Mouse (Mus musculus) embryonic facial prominence, embryonic 11.5 days (tissue): ENCODE measurements around the gene Smim8. TPM values are rescaled to one million over a fixed set of nuclear protein-coding genes. Genes with fewer than 3 reads are reported as not detected.
A peak's percentile ranks its signal among the peaks of the same experiment; 100 is the strongest.

Experiments used
- ATAC-seq: fragments of 200-750 bp; cut with Nextera tagmentation; replicated peaks from 2 replicates; pipeline ENCODE4 v1.8.0; 2017; ENCODE audit warnings: low read depth; ENCODE audit not compliant: insufficient number of reproducible peaks, low FRiP score, low TSS enrichment
- DNase-seq: peaks from one replicate; pipeline ENCODE4 v3.0.0-alpha.2; 2015; ENCODE audit warnings: low spot score
- H3K27ac ChIP-seq: fragments of 300-500 bp; sonication (generic); replicated peaks from 2 replicates; pipeline ENCODE4 v1.5.1; 2014; ENCODE audit warnings: mild to moderate bottlenecking, low read depth, low read length, control low read depth
- H3K27me3 ChIP-seq: fragments of 300-500 bp; sonication (generic); 2 replicates; pipeline ENCODE4 v1.6.1; 2014; ENCODE audit warnings: mild to moderate bottlenecking, low read length, moderate library complexity, mixed read lengths; ENCODE audit not compliant: control insufficient read depth, insufficient read depth
- H3K36me3 ChIP-seq: fragments of 300-500 bp; sonication (generic); replicated peaks from 2 replicates; pipeline ENCODE4 v1.6.1; 2014; ENCODE audit warnings: low read depth, mild to moderate bottlenecking, low read length, moderate library complexity, mixed read lengths; ENCODE audit not compliant: control insufficient read depth, insufficient read depth
- H3K4me1 ChIP-seq: fragments of 300-500 bp; sonication (generic); 2 replicates; pipeline ENCODE4 v1.6.1; 2014; ENCODE audit warnings: low read length, mixed read lengths; ENCODE audit not compliant: control insufficient read depth, insufficient read depth
- H3K4me2 ChIP-seq: fragments of 300-500 bp; sonication (generic); 2 replicates; pipeline ENCODE4 v1.6.1; 2014; ENCODE audit warnings: low read depth, mild to moderate bottlenecking, control low read depth, low read length, moderate library complexity
- H3K4me3 ChIP-seq: fragments of 300-500 bp; sonication (generic); 2 replicates; pipeline ENCODE4 v1.5.1; 2014; ENCODE audit warnings: low read depth, low read length, control low read depth
- H3K9ac ChIP-seq: fragments of 300-500 bp; sonication (generic); replicated peaks from 2 replicates; pipeline ENCODE4 v1.6.1; 2014; ENCODE audit warnings: mild to moderate bottlenecking, control low read depth, low read length
- H3K9me3 ChIP-seq: fragments of 300-500 bp; sonication (generic); replicated peaks from 2 replicates; pipeline ENCODE4 v1.6.1; 2016; ENCODE audit warnings: mild to moderate bottlenecking, low read length, inconsistent platforms, mixed read lengths; ENCODE audit not compliant: control insufficient read depth
- WGBS: fragments of 180-500 bp; shearing (Covaris S2); extraction: QIAGEN DNeasy Blood & Tissue Kit; methylation state at CpG from one replicate; pipeline ENCODE4 v1.1.7; 2014; 5-methylcytosine and 5-hydroxymethylcytosine counted together
- polyA plus RNA-seq: library from polyadenylated mRNA; unstranded; fragments of >200 nt; fragmentation: Nextera tagmentation; extraction: Ambion mirVana; gene quantifications from 2 replicates; pipeline ENCODE4 v1.2.1, GENCODE M21; 2014

Smim8 gene
- polyA plus RNA-seq = 47.1 and 54.7 TPM in 2 replicates

GRCm38 (mm10) chr4:34777677-34778527 is at the start of gene Smim8:
Gene Smim8, minus strand, starts transcription at chr4:34778423.
- WGBS = 6% methylated on average over 40 of the region's 40 CpGs
- H3K27ac ChIP-seq = peak within 1 kb of the TSS; percentile 53; the same call in 1 of the 2 replicates
- H3K9me3 ChIP-seq = no peaks in the 10 kb centered on the region
- H3K4me1 ChIP-seq = no peaks in the 10 kb centered on the region
- DNase-seq = peak; percentile 95
- H3K4me3 ChIP-seq = peak within 1 kb of the TSS; percentile 70
- peak within 1 kb of the TSS; percentile 78 for H3K9ac ChIP-seq
- no peaks in the 10 kb centered on the region for H3K36me3 ChIP-seq
- peak within 1 kb of the TSS; percentile 34 for H3K4me2 ChIP-seq
- no peaks in the 10 kb centered on the region for H3K27me3 ChIP-seq
- peak; percentile 90 for ATAC-seq

GRCm38 (mm10) chr4:34823901-34824300 is 45.7 kb upstream of the Smim8 start:
- Histone ChIP-seq H3K9me3 (no peaks in the 10 kb centered on the region), H3K4me3 (no peak overlapping the region), H3K4me2 (no peak overlapping the region), H3K9ac (no peak overlapping the region), H3K27me3 (no peaks in the 10 kb centered on the region), H3K27ac (no peak overlapping the region), H3K36me3 (peaks cover 4% of the 10 kb centered on the region), H3K4me1 (no peaks in the 10 kb centered on the region)
- WGBS = 100% methylated on average over 1 of the region's 1 CpGs
- DNase-seq = no peak
- no peak for ATAC-seq

- peaks cover 10% of the 10 kb centered on the region for H3K36me3 ChIP-seq
- no peak overlapping the region for H3K4me2 ChIP-seq
- H3K4me3 ChIP-seq = no peak overlapping the region
- no peak for DNase-seq
- H3K9ac ChIP-seq = no peak overlapping the region
- ATAC-seq = no peak
- no peaks in the 10 kb centered on the region for H3K27me3 ChIP-seq
- H3K9me3 ChIP-seq = no peaks in the 10 kb centered on the region
- 94% methylated on average over 4 of the region's 4 CpGs for WGBS
- H3K27ac ChIP-seq = no peak overlapping the region
- H3K4me1 ChIP-seq = no peaks in the 10 kb centered on the region
Measured at GRCm38 (mm10) chr4:34819904-34820303, 41.7 kb upstream of the Smim8 start.

- ATAC-seq = no peak
- no peak overlapping the region for H3K27ac ChIP-seq
- H3K4me1 ChIP-seq = no peaks in the 10 kb centered on the region
- H3K4me3 ChIP-seq = no peak overlapping the region
- H3K9ac ChIP-seq = no peak overlapping the region
- no peaks in the 10 kb centered on the region; the same call in 1 of the 2 replicates for H3K36me3 ChIP-seq
- 79% methylated on average over 14 of the region's 14 CpGs for WGBS
- H3K27me3 ChIP-seq = no peaks in the 10 kb centered on the region
- H3K9me3 ChIP-seq = no peaks in the 10 kb centered on the region
- no peak for DNase-seq
- H3K4me2 ChIP-seq = no peak overlapping the region
Measured at GRCm38 (mm10) chr4:34801166-34802034, 23.2 kb upstream of the Smim8 start.

- H3K9ac ChIP-seq = no peak overlapping the region
- no peaks in the 10 kb centered on the region; the same call in 1 of the 2 replicates for H3K36me3 ChIP-seq
- H3K9me3 ChIP-seq = no peaks in the 10 kb centered on the region
- H3K4me3 ChIP-seq = no peak overlapping the region
- DNase-seq (no peak), ATAC-seq (no peak)
- H3K27me3 ChIP-seq = no peaks in the 10 kb centered on the region
- 88% methylated on average over 2 of the region's 2 CpGs for WGBS
- no peaks in the 10 kb centered on the region for H3K4me1 ChIP-seq
- no peak overlapping the region for H3K27ac ChIP-seq
- no peak overlapping the region for H3K4me2 ChIP-seq
Measured at GRCm38 (mm10) chr4:34798005-34798404, 19.8 kb upstream of the Smim8 start.

- no peaks in the 10 kb centered on the region for H3K9me3 ChIP-seq
- no peak overlapping the region for H3K27ac ChIP-seq
- DNase-seq (peak; percentile 7), ATAC-seq (no peak)
- no peak overlapping the region for H3K4me2 ChIP-seq
- no peak overlapping the region for H3K9ac ChIP-seq
- no peaks in the 10 kb centered on the region; the same call in 1 of the 2 replicates for H3K36me3 ChIP-seq
- no peak overlapping the region for H3K4me3 ChIP-seq
- no peaks in the 10 kb centered on the region for H3K27me3 ChIP-seq
- no peaks in the 10 kb centered on the region for H3K4me1 ChIP-seq
- WGBS = 66% methylated on average over 8 of the region's 8 CpGs
Measured at GRCm38 (mm10) chr4:34797294-34797983, 19.2 kb upstream of the Smim8 start.

- no peak overlapping the region for H3K9ac ChIP-seq
- 88% methylated on average over 5 of the region's 5 CpGs for WGBS
- no peak overlapping the region for H3K4me3 ChIP-seq
- no peaks in the 10 kb centered on the region for H3K9me3 ChIP-seq
- no peaks in the 10 kb centered on the region; the same call in 1 of the 2 replicates for H3K36me3 ChIP-seq
- no peaks in the 10 kb centered on the region for H3K27me3 ChIP-seq
- H3K27ac ChIP-seq = no peak overlapping the region
- no peak overlapping the region for H3K4me2 ChIP-seq
- no peak for ATAC-seq
- no peaks in the 10 kb centered on the region for H3K4me1 ChIP-seq
- no peak for DNase-seq
Measured at GRCm38 (mm10) chr4:34796294-34796693, 18.1 kb upstream of the Smim8 start.
